Mouse (Mus musculus) hindbrain, embryonic 13.5 days (tissue): ENCODE measurements around the gene Alg12. TPM values are rescaled to one million over a fixed set of nuclear protein-coding genes. Genes with fewer than 3 reads are reported as not detected.
"Not testable (repeated sequence)": the region's sequence is repeated elsewhere in the genome, so short reads cannot be mapped to it uniquely, and the experiment has no call there.

Experiments used
- ATAC-seq: fragments of 200-750 bp; cut with Nextera tagmentation; 2 replicates; pipeline ENCODE4 v1.8.0; 2017; ENCODE audit warnings: moderate TSS enrichment; ENCODE audit not compliant: low FRiP score
- H3K27ac ChIP-seq: fragments of 300-500 bp; sonication (generic); 2 replicates; pipeline ENCODE4 v1.5.1; 2015; ENCODE audit warnings: inconsistent platforms, mild to moderate bottlenecking, moderate library complexity
- H3K27me3 ChIP-seq: fragments of 300-500 bp; sonication (generic); 2 replicates; pipeline ENCODE4 v1.6.1; 2015; ENCODE audit warnings: mild to moderate bottlenecking, inconsistent platforms
- H3K36me3 ChIP-seq: fragments of 300-500 bp; sonication (generic); 2 replicates; pipeline ENCODE4 v1.6.1; 2015; ENCODE audit warnings: mild to moderate bottlenecking, inconsistent platforms
- H3K4me1 ChIP-seq: fragments of 300-500 bp; sonication (generic); replicated peaks from 2 replicates; pipeline ENCODE4 v1.6.1; 2015; ENCODE audit warnings: inconsistent platforms
- H3K4me2 ChIP-seq: fragments of 300-500 bp; sonication (generic); 2 replicates; pipeline ENCODE4 v1.6.1; 2015; ENCODE audit warnings: inconsistent platforms, mild to moderate bottlenecking, moderate library complexity
- H3K4me3 ChIP-seq: fragments of 300-500 bp; sonication (generic); 2 replicates; pipeline ENCODE4 v1.5.1; 2015; ENCODE audit warnings: mild to moderate bottlenecking, inconsistent platforms
- H3K9ac ChIP-seq: fragments of 300-500 bp; sonication (generic); 2 replicates; pipeline ENCODE4 v1.6.1; 2015; ENCODE audit warnings: mild to moderate bottlenecking, inconsistent platforms
- H3K9me3 ChIP-seq: fragments of 300-500 bp; sonication (generic); 2 replicates; pipeline ENCODE4 v1.6.1; 2016; ENCODE audit warnings: inconsistent platforms
- WGBS: fragments of 180-500 bp; shearing (Covaris S2); methylation state at CpG from one replicate; pipeline ENCODE4 v1.1.7; 2015; 5-methylcytosine and 5-hydroxymethylcytosine counted together
- polyA plus RNA-seq: library from polyadenylated mRNA; unstranded; fragments of >200 nt; fragmentation: Nextera tagmentation; extraction: Ambion mirVana; gene quantifications from 2 replicates; pipeline ENCODE4 v1.2.1, GENCODE M21; 2015

Gene Alg12
- polyA plus RNA-seq, 1 experiment from 2014 or later: 8.1 TPM

DNA sequence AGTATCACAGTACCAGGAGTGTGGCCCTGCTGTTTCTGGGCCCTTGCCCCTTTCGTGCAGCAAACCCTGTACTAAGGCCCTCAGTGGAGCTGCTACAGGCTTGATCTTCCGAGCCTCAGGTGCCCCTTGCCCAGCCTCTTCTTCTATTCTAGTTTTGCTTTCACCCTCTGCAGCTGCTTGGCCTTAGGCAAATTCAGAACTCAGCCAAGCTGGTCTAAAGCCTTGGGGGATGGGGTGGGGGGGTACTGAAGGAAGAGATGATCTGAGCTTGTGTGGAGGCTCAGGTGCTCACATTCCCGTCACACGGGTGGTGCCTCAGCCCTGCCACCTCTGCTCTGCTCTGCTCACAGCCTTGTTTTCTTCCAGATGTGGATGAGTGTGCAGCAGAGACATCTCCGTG is 4.3 kb upstream of the Alg12 start:
- H3K4me1 ChIP-seq: peaks cover 21% of the 10 kb centered on the region
- H3K4me3 ChIP-seq: no peak overlapping the region
- H3K36me3 ChIP-seq: peaks cover 54% of the 10 kb centered on the region
- no peak overlapping the region for H3K4me2 ChIP-seq
- H3K27ac ChIP-seq: no peak overlapping the region
- WGBS: 95% methylated on average over 5 of the region's 5 CpGs
- H3K9ac ChIP-seq: no peak overlapping the region
- H3K9me3 ChIP-seq: no peaks in the 10 kb centered on the region
- no peaks in the 10 kb centered on the region for H3K27me3 ChIP-seq
- ATAC-seq: no peak

DNA sequence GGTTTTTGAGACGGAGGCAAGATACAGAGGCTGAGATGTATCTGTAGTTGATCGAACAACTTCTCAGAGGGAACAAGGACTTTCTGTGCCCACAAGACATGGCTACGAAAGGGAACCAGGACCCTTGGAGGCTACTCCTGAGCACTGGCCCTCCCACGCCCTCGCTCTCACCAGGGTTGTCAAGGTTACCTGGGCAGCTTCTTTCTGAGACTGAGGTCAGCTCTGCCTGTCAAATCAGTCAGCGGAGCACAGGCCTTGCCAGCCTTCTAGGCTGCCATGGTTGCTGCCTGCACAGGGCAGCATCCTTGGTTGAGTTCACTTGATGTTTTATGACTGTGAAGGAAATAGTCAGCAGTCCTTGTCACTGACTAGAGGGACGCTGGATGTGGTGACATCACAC is 3.4 kb upstream of the Alg12 start:
- Histone ChIP-seq H3K4me3 (no peak overlapping the region), H3K9me3 (no peaks in the 10 kb centered on the region), H3K27ac (no peak overlapping the region), H3K9ac (0 out of 2 replicates have a peak overlapping the region, but pooled peaks have one; percentile 6), H3K36me3 (peaks cover 54% of the 10 kb centered on the region), H3K4me1 (peaks cover 27% of the 10 kb centered on the region), H3K4me2 (no peak overlapping the region), H3K27me3 (no peaks in the 10 kb centered on the region)
- 95% methylated on average over 7 of the region's 7 CpGs for WGBS
- ATAC-seq: no peak

DNA sequence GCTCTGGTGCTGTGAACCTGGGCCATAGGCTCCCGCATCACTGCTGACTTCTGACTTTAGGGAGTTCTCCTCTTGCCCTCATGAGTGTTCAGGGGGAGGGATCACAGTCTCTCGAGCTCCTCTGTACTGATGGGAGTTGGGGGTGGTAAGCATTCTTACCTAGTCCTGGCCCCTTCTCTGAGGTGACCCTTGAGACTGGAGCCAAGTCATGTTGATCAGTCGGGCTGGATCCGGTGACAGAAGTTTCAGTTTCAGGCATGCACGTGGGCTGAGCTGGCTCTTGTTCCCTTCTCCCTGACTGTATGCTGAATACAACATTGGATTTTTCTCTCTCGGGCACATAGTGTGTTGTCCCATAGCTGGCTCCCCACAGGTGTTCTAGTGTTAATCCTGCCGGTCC is 2.3 kb upstream of the Alg12 start:
- Histone ChIP-seq H3K4me1 (peaks cover 27% of the 10 kb centered on the region), H3K36me3 (peaks cover 47% of the 10 kb centered on the region), H3K4me3 (no peak overlapping the region), H3K27ac (no peak overlapping the region), H3K9ac (peak overlapping the region; percentile 31; the same call in 1 of the 2 replicates), H3K27me3 (no peaks in the 10 kb centered on the region), H3K9me3 (no peaks in the 10 kb centered on the region), H3K4me2 (no peak overlapping the region)
- ATAC-seq: no peak
- 89% methylated on average over 7 of the region's 7 CpGs for WGBS

DNA sequence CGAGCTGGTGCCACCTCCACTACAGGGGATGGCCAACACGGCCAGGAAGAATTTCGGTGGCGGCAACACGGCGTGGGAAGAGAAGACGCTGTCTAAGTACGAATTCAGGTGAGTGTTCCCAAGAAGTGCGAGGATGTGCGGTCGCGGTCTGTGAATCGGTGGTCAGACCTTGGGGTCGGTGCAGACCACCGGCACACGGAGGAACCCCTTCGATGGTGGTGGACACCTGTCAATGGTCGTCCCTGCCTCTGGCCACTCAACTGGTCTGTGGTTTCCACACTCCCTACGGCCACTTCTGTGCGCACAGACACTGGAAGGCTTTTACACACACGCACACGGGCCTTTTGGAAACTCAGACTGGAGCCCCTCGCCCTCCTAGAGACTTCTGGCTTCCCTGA is 787 bp upstream of the Alg12 start:
- ATAC-seq: peak; percentile 1; the same call in 1 of the 2 replicates
- peak overlapping the region; percentile 87 for H3K9ac ChIP-seq
- peaks cover 45% of the 10 kb centered on the region for H3K36me3 ChIP-seq
- H3K4me3 ChIP-seq: peak overlapping the region; percentile 86
- WGBS: under 1% methylated on average over 23 of the region's 23 CpGs
- H3K4me2 ChIP-seq: peak overlapping the region; percentile 74
- no peaks in the 10 kb centered on the region for H3K27me3 ChIP-seq
- peak overlapping the region; percentile 78 for H3K27ac ChIP-seq
- H3K4me1 ChIP-seq: peaks cover 27% of the 10 kb centered on the region
- no peaks in the 10 kb centered on the region for H3K9me3 ChIP-seq

DNA sequence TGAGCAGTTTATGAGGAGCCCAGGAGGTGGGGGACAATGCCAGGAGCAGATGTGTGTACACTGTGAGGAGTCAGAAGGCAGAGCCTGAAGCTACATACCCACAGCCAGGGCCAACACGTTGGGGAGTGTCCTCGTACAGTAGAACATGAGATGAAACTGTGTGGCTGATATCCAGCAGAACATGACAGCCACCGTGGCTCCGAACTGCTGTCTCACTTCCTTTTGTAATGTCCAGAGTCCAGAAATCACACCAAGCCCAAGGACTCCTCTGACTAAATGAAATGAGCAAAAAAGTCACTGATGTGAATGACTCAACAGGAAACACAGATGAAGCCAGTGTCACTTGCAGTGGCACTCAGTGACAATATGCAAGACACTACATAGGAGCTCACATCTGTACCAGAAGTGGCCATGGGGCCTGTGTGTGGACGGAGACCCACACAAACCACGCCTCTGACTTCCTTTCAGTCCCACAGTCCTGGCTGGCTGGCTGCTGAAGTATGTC is 3.9 kb downstream of the Alg12 start:
- 88% methylated on average over 6 of the region's 6 CpGs for WGBS
- H3K36me3 ChIP-seq: peaks cover 53% of the 10 kb centered on the region
- H3K27ac ChIP-seq: no peak overlapping the region
- ATAC-seq: no peak
- no peak overlapping the region for H3K4me2 ChIP-seq
- H3K9ac ChIP-seq: no peak overlapping the region
- H3K4me1 ChIP-seq: peaks cover 13% of the 10 kb centered on the region
- no peaks in the 10 kb centered on the region for H3K27me3 ChIP-seq
- H3K9me3 ChIP-seq: no peaks in the 10 kb centered on the region
- no peak overlapping the region for H3K4me3 ChIP-seq

DNA sequence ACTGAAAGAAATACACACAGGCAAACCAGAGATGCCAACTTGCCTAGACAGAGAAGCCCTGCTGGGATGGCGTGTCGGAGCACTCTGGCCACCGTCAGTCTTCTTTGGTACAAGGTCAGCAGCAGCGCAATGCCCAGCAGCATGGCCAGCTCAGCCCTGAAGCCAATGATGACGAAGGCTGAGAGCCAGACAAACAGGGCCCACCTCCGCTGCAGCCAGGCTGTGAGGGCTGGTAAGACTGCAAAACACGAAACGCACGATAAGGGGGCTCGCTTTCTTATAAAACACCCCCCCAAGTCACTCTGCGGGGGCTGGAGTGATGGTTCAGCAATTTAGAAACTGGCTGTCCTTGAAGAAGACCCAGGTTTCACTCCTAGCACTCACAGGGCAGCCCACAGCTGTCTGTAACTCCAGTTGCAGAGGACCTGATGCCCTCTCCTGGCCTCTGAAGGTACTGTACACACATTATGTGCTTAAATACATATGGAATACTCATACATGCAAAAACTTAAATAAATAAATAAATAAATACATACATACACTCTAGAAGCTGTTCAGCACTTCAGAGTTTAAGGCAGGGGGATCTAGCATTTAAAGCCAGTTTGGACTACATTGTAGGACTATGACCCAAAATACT is 4.6 kb downstream of the Alg12 start:
- no peak overlapping the region for H3K9ac ChIP-seq
- 98% methylated on average over 11 of the region's 11 CpGs for WGBS
- no peak overlapping the region for H3K4me2 ChIP-seq
- peaks cover 11% of the 10 kb centered on the region for H3K4me1 ChIP-seq
- H3K27me3 ChIP-seq: no peaks in the 10 kb centered on the region
- ATAC-seq: no peak
- no peak overlapping the region for H3K4me3 ChIP-seq
- H3K9me3 ChIP-seq: no peaks in the 10 kb centered on the region
- H3K36me3 ChIP-seq: peaks cover 58% of the 10 kb centered on the region
- no peak overlapping the region for H3K27ac ChIP-seq

DNA sequence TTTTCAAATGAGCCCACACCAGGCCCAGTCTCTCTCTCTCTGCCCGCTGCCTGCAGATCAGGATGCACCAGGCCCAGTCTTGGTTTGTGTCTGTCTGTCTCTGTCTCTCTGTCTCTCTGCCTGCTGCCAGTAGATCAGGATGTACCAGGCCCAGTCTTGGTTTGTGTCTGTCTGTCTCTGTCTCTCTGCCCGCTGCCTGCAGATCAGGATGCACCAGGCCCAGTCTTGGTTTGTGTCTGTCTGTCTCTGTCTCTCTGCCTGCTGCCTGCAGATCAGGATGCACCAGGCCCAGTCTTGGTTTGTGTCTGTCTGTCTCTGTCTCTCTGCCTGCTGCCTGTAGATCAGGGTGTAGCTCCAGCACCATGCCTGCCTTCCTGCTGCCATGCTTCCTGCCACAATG is 5.2 kb downstream of the Alg12 start:
- not testable (repeated sequence) for H3K9me3 ChIP-seq, H3K4me2 ChIP-seq, H3K27me3 ChIP-seq, H3K9ac ChIP-seq, ATAC-seq, H3K4me3 ChIP-seq, H3K27ac ChIP-seq
- Histone ChIP-seq H3K4me1 (peaks cover 11% of the 10 kb centered on the region), H3K36me3 (peaks cover 64% of the 10 kb centered on the region)
- 94% methylated on average over 2 of the region's 2 CpGs for WGBS

DNA sequence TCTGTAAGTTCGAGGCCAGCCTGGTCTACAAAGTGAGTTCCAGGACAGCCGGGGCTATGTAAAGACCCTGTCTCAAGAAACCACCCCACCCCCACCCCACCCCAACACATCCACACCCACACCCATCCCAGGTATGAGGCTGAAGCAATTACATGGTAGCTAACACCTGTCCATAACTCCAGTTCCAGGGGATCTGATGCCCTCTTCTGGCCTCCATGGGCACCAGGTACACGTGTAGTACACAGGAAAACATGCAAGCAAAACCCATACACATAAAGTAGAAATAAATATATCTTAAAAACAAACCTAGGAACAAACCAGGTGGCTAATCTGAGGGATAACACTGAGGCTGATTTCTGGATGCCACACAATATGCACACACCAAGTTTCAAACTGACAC is 5.9 kb downstream of the Alg12 start:
- Histone ChIP-seq H3K9me3 (no peaks in the 10 kb centered on the region), H3K9ac (no peak overlapping the region), H3K27ac (no peak overlapping the region), H3K4me3 (no peak overlapping the region), H3K36me3 (peaks cover 70% of the 10 kb centered on the region), H3K4me2 (no peak overlapping the region), H3K27me3 (no peaks in the 10 kb centered on the region), H3K4me1 (peaks cover 7% of the 10 kb centered on the region)
- ATAC-seq: no peak
- WGBS: 95% methylated on average over 3 of the region's 3 CpGs

DNA sequence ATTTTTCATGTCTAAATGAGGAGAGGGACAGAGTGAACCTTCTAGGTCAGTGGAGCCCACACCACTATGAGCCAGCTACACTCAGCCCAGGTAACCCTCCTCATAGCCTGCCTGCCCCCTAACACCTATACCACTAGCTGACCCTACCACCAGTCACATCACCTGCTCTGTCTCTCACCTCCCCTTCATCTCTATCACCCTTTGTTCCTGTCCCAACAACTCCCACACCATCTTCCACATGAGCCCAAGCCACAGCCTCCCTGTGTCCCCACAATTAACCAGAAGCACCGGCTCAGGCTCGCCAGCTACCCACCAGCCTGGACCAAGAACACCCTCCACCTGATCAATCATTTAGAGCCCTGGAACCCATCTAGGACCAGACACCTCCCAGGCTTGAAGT is 8.7 kb downstream of the Alg12 start:
- 92% methylated on average over 2 of the region's 2 CpGs for WGBS
- H3K27ac ChIP-seq: no peak overlapping the region
- no peaks in the 10 kb centered on the region for H3K27me3 ChIP-seq
- peaks cover 78% of the 10 kb centered on the region for H3K36me3 ChIP-seq
- ATAC-seq: no peak
- H3K9ac ChIP-seq: peak overlapping the region; percentile 24; the same call in 1 of the 2 replicates
- no peaks in the 10 kb centered on the region for H3K4me1 ChIP-seq
- no peak overlapping the region for H3K4me3 ChIP-seq
- no peaks in the 10 kb centered on the region for H3K9me3 ChIP-seq
- no peak overlapping the region for H3K4me2 ChIP-seq

DNA sequence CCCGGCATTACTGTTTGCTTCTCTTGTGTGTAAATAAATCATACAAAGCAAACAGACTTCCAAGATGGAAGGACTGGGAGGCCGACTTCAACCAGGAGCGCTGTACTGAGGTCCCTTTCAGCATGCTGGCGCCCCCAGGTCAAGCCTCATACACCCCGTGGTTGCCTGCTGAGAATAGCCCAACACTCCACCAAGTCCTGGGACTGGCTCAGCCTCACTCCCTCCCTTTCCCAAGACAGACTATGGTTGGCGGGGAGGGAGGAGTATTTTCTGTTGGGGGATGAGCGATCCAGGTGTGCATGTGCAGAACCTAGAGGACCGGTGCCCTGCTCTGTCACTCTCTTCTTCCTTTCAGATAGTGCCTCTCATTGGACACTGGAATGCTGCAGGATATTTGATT is 11.0 kb downstream of the Alg12 start:
- Histone ChIP-seq H3K4me2 (no peak overlapping the region), H3K4me3 (no peak overlapping the region), H3K27ac (no peak overlapping the region), H3K9ac (no peak overlapping the region), H3K27me3 (no peaks in the 10 kb centered on the region), H3K4me1 (no peaks in the 10 kb centered on the region), H3K9me3 (no peaks in the 10 kb centered on the region), H3K36me3 (peaks cover 78% of the 10 kb centered on the region)
- 90% methylated on average over 8 of the region's 8 CpGs for WGBS
- no peak for ATAC-seq

DNA sequence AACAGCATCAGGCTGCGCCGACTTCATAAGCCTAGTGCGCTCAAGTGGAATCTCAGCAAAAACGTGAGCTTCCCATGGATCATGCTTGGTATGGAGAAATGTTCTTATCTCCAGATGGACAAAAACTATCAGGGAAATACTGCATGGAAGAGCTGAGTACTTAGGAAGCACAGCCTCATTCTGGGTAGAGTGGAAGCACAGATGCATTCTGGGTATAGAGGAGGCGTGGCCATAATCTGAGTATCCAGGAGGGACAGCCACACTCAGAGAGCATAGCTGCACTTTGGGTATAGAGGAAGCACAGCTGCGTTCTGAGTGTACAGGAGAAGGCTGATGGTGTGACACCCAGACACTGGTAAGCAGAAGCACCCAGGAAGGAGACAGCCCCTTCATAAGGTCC is 16.8 kb downstream of the Alg12 start:
- Histone ChIP-seq H3K9ac (no peak overlapping the region), H3K4me1 (no peaks in the 10 kb centered on the region), H3K27me3 (no peaks in the 10 kb centered on the region), H3K4me2 (no peak overlapping the region), H3K27ac (no peak overlapping the region), H3K36me3 (peaks cover 34% of the 10 kb centered on the region), H3K9me3 (no peaks in the 10 kb centered on the region), H3K4me3 (no peak overlapping the region)
- WGBS: 90% methylated on average over 6 of the region's 6 CpGs
- ATAC-seq: no peak

DNA sequence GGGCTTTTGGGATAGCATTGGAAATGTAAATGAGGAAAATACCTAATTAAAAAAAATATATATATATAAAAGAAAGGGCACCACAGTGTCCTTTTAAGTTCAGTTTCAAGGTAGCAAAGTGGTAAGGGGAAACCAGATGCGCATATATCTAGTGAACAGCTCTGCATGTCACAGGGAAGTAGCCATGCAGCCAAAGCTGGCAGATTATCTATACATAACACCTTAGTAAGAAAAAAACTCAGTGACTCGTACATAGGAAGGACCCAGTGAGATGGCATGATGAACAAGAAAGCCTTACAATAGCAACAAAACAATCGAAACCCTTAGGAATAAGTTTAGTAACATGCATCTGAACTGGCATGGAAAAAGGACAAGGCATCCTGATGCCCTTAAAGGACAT is 17.2 kb downstream of the Alg12 start:
- ATAC-seq: no peak
- peaks cover 34% of the 10 kb centered on the region for H3K36me3 ChIP-seq
- no peak overlapping the region for H3K9ac ChIP-seq
- no peak overlapping the region for H3K4me2 ChIP-seq
- H3K4me1 ChIP-seq: no peaks in the 10 kb centered on the region
- 95% methylated on average over 3 of the region's 3 CpGs for WGBS
- H3K9me3 ChIP-seq: no peaks in the 10 kb centered on the region
- H3K4me3 ChIP-seq: no peak overlapping the region
- no peak overlapping the region for H3K27ac ChIP-seq
- no peaks in the 10 kb centered on the region for H3K27me3 ChIP-seq

DNA sequence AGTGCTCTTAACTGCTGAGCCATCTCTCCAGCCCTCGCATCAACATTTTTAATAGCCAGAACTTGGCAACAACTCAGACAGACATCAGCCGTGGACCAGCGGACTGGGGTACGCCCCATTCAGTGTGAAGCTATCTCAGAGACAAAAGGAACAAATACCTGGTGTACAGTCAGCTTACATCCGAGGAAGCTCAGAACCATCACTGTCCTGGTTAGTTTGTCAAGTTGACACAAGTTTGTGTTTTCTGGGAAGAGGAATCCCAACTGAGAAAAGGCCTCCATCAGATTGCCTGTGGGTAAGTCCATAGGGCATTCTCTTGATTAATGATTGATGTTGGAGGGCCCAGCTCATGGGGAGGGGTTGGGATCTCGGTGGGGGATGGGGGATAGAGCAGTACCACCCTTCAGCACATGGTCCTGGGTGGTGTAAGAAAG is 18.2 kb downstream of the Alg12 start:
- Histone ChIP-seq H3K4me3 (no peak overlapping the region), H3K27me3 (no peaks in the 10 kb centered on the region), H3K4me2 (no peak overlapping the region), H3K36me3 (peaks cover 27% of the 10 kb centered on the region), H3K27ac (no peak overlapping the region), H3K9ac (no peak overlapping the region), H3K4me1 (no peaks in the 10 kb centered on the region), H3K9me3 (no peaks in the 10 kb centered on the region)
- WGBS: 78% methylated on average over 6 of the region's 6 CpGs
- no peak for ATAC-seq
